Mouse (Mus musculus) MEL (cell line): ENCODE results near the gene Lin54. TPM values are rescaled to one million over a fixed set of nuclear protein-coding genes. Genes with fewer than 3 reads are reported as not detected.

Experiments
- DNase-seq: peaks from one replicate; pipeline ENCODE4 v3.0.0; 2011; ENCODE audit warnings: low read depth, low spot score
- H3K27ac ChIP-seq: 2 replicates; pipeline ENCODE4 v1.5.1; 2012; ENCODE audit warnings: low read depth, mild to moderate bottlenecking, control low read depth, low read length, moderate library complexity; ENCODE audit not compliant: control insufficient read depth
- H3K27me3 ChIP-seq, 2 experiments: fragments of 150-350 bp in 1 of 2; sonication (generic) in 1 of 2; 2 replicates each; pipeline ENCODE4 v1.6.1; 2012; ENCODE audit warnings: low read length in 2 of 2, mild to moderate bottlenecking in 2 of 2, improper control_type of control experiment in 1 of 2, moderate library complexity in 1 of 2; ENCODE audit not compliant: insufficient read depth in 2 of 2, control insufficient read depth in 1 of 2
- H3K36me3 ChIP-seq, 2 experiments: 2 replicates each; pipeline ENCODE4 v1.6.1; 2012 to 2014; ENCODE audit warnings: low read length in 2 of 2, improper control_type of control experiment in 1 of 2, inconsistent platforms in 1 of 2, mild to moderate bottlenecking in 1 of 2; ENCODE audit not compliant: insufficient read depth in 2 of 2, control insufficient read depth in 1 of 2
- H3K4me1 ChIP-seq, 2 experiments: fragments of 150-350 bp in 1 of 2; sonication (generic) in 1 of 2; 2 replicates each; pipeline ENCODE4 v1.6.1; 2012; ENCODE audit warnings: low read length in 2 of 2, improper control_type of control experiment in 1 of 2, mild to moderate bottlenecking in 1 of 2; ENCODE audit not compliant: insufficient read depth in 2 of 2, control insufficient read depth in 1 of 2
- H3K4me3 ChIP-seq, 2 experiments: fragments of 150-350 bp in 1 of 2; sonication (generic) in 1 of 2; 2 replicates each; pipeline ENCODE4 v1.5.1; 2012; ENCODE audit warnings: low read depth in 2 of 2, low read length in 2 of 2, mild to moderate bottlenecking in 2 of 2, moderate library complexity in 2 of 2, control low read depth in 1 of 2, improper control_type of control experiment in 1 of 2; ENCODE audit not compliant: control insufficient read depth in 1 of 2, insufficient read depth in 1 of 2
- H3K79me2 ChIP-seq: 2 replicates; pipeline ENCODE4 v1.6.1; 2012; ENCODE audit warnings: mild to moderate bottlenecking, low read length, moderate library complexity; ENCODE audit not compliant: control insufficient read depth, poor library complexity, insufficient read depth
- H3K9ac ChIP-seq: 2 replicates; pipeline ENCODE4 v1.6.1; 2012; ENCODE audit warnings: low read depth, mild to moderate bottlenecking, control low read depth, low read length, moderate library complexity; ENCODE audit not compliant: control insufficient read depth, poor library complexity, severe bottlenecking
- H3K9me3 ChIP-seq: fragments of 150-350 bp; sonication (generic); replicated peaks from 2 replicates; pipeline ENCODE4 v1.6.1; 2012; ENCODE audit warnings: mild to moderate bottlenecking, low read length, improper control_type of control experiment, moderate library complexity; ENCODE audit not compliant: insufficient read depth
- BHLHE40 ChIP-seq: IDR thresholded peaks from 2 replicates; pipeline ENCODE4 v1.6.1; 2012; ENCODE audit warnings: low read depth, mild to moderate bottlenecking, inconsistent platforms, low read length, improper control_type of control experiment, borderline replicate concordance
- CHD1 ChIP-seq: IDR thresholded peaks from 2 replicates; pipeline ENCODE4 v1.6.1; 2012; ENCODE audit warnings: low read depth, mild to moderate bottlenecking, inconsistent platforms, low read length, improper control_type of control experiment
- E2F4 ChIP-seq: IDR thresholded peaks from 2 replicates; pipeline ENCODE4 v1.6.1; 2011; ENCODE audit warnings: low read depth, low read length, improper control_type of control experiment, borderline replicate concordance
- ELF1 ChIP-seq: IDR thresholded peaks from 2 replicates; pipeline ENCODE4 v1.6.1; 2014; ENCODE audit warnings: low read depth, mild to moderate bottlenecking, inconsistent platforms, low read length, improper control_type of control experiment, moderate library complexity
- ETS1 ChIP-seq: IDR thresholded peaks from 2 replicates; pipeline ENCODE4 v1.6.1; 2012; ENCODE audit warnings: low read depth, mild to moderate bottlenecking, inconsistent platforms, low read length, improper control_type of control experiment, moderate library complexity
- GATA1 ChIP-seq: IDR thresholded peaks from 2 replicates; pipeline ENCODE4 v1.6.1; 2011; ENCODE audit warnings: low read depth, low read length, improper control_type of control experiment
- HCFC1 ChIP-seq: IDR thresholded peaks from 2 replicates; pipeline ENCODE4 v1.6.1; 2012; ENCODE audit warnings: low read depth, mild to moderate bottlenecking, inconsistent platforms, low read length, improper control_type of control experiment, moderate library complexity
- JUND ChIP-seq: IDR thresholded peaks from 2 replicates; pipeline ENCODE4 v1.6.1; 2011; ENCODE audit warnings: low read depth, mild to moderate bottlenecking, improper control_type of control experiment, low read length
- MAZ ChIP-seq: IDR thresholded peaks from 2 replicates; pipeline ENCODE4 v1.6.1; 2012; ENCODE audit warnings: low read depth, mild to moderate bottlenecking, inconsistent platforms, low read length, improper control_type of control experiment
- MEF2A ChIP-seq: IDR thresholded peaks from 2 replicates; pipeline ENCODE4 v1.6.1; 2014; ENCODE audit warnings: low read depth, mild to moderate bottlenecking, inconsistent platforms, low read length, improper control_type of control experiment; ENCODE audit not compliant: poor library complexity, insufficient replicate concordance, severe bottlenecking; ENCODE audit errors: extremely low read depth
- MXI1 ChIP-seq: IDR thresholded peaks from 2 replicates; pipeline ENCODE4 v1.6.1; 2011; ENCODE audit warnings: mild to moderate bottlenecking, low read depth, low read length, improper control_type of control experiment
- NELFE ChIP-seq: IDR thresholded peaks from 2 replicates; pipeline ENCODE4 v1.6.1; 2011; ENCODE audit warnings: low read depth, low read length, improper control_type of control experiment
- POLR2A ChIP-seq, 2 experiments: IDR thresholded peaks; 2 replicates each; pipeline ENCODE4 v1.6.1; 2011 to 2012; ENCODE audit warnings: low read length in 2 of 2, mild to moderate bottlenecking in 2 of 2, control low read depth in 1 of 2, improper control_type of control experiment in 1 of 2, low read depth in 1 of 2, moderate library complexity in 1 of 2; ENCODE audit not compliant: control insufficient read depth in 1 of 2, insufficient read depth in 1 of 2, poor library complexity in 1 of 2
- POLR2AphosphoS5 ChIP-seq: IDR thresholded peaks from 2 replicates; pipeline ENCODE4 v1.6.1; 2012; ENCODE audit warnings: low read depth, borderline replicate concordance, mild to moderate bottlenecking, inconsistent platforms, low read length, moderate library complexity, mixed read lengths
- RAD21 ChIP-seq: IDR thresholded peaks from 2 replicates; pipeline ENCODE4 v1.6.1; 2011; ENCODE audit warnings: mild to moderate bottlenecking, low read depth, low read length, improper control_type of control experiment
- RCOR1 ChIP-seq: IDR thresholded peaks from 2 replicates; pipeline ENCODE4 v1.6.1; 2012; ENCODE audit warnings: low read depth, mild to moderate bottlenecking, inconsistent platforms, low read length, improper control_type of control experiment
- SIN3A ChIP-seq: IDR thresholded peaks from 2 replicates; pipeline ENCODE4 v1.6.1; 2012; ENCODE audit warnings: low read length, improper control_type of control experiment, inconsistent platforms
- SMC3 ChIP-seq: IDR thresholded peaks from 2 replicates; pipeline ENCODE4 v1.6.1; 2011; ENCODE audit warnings: low read depth, low read length, improper control_type of control experiment
- TAL1 ChIP-seq: IDR thresholded peaks from 2 replicates; pipeline ENCODE4 v1.6.1; 2012; ENCODE audit warnings: mild to moderate bottlenecking, inconsistent platforms, low read length, moderate library complexity, mixed read lengths
- TBP ChIP-seq: IDR thresholded peaks from 2 replicates; pipeline ENCODE4 v1.8.0; 2011; ENCODE audit warnings: low read depth, low read length, improper control_type of control experiment
- TCF12 ChIP-seq: IDR thresholded peaks from 2 replicates; pipeline ENCODE4 v1.6.1; 2014; ENCODE audit warnings: low read depth, mild to moderate bottlenecking, inconsistent platforms, low read length, improper control_type of control experiment, moderate library complexity
- USF1 ChIP-seq: IDR thresholded peaks from 2 replicates; pipeline ENCODE4 v1.6.1; 2014; ENCODE audit warnings: low read depth, mild to moderate bottlenecking, inconsistent platforms, low read length, improper control_type of control experiment, moderate library complexity
- USF2 ChIP-seq, 2 experiments: IDR thresholded peaks; 2 replicates each; pipeline ENCODE4 v1.6.1; 2011 to 2012; ENCODE audit warnings: improper control_type of control experiment in 2 of 2, low read length in 2 of 2, borderline replicate concordance in 1 of 2, inconsistent platforms in 1 of 2, low read depth in 1 of 2, mild to moderate bottlenecking in 1 of 2; ENCODE audit not compliant: insufficient read depth in 1 of 2
- ZC3H11A ChIP-seq: IDR thresholded peaks from 2 replicates; pipeline ENCODE4 v1.6.1; 2012; ENCODE audit warnings: low read depth, mild to moderate bottlenecking, inconsistent platforms, low read length, improper control_type of control experiment
- ZKSCAN1 ChIP-seq: IDR thresholded peaks from 2 replicates; pipeline ENCODE4 v1.6.1; 2012; ENCODE audit warnings: low read depth, mild to moderate bottlenecking, inconsistent platforms, low read length, improper control_type of control experiment, moderate library complexity
- ZNF384 ChIP-seq: IDR thresholded peaks from 2 replicates; pipeline ENCODE4 v1.6.1; 2012; ENCODE audit warnings: low read depth, mild to moderate bottlenecking, inconsistent platforms, low read length, improper control_type of control experiment
- polyA plus RNA-seq, 2 experiments: library from polyadenylated mRNA; stranded (reverse) in 1 of 2; unstranded in 1 of 2; fragments of >175 nt in 1 of 2; fragments of >200 nt in 1 of 2; gene quantifications; 2 replicates each; pipeline versions ENCODE4 v1.2.1 to v1.2.4; 2012; ENCODE audit warnings: low replicate concordance in 2 of 2, low read depth in 1 of 2; ENCODE audit not compliant: insufficient read length in 2 of 2, insufficient read depth in 1 of 2, missing spikeins in 1 of 2
- total RNA-seq: library from RNA; depleted of rRNA; stranded (reverse); fragments of 300-350 nt; gene quantifications from 2 replicates; pipeline ENCODE4 v1.2.3, GENCODE M21; 2012

Lin54 gene
- total and polyA plus RNA-seq, 3 experiments = 14.1 to 16.0 TPM; not detected in 1

DNA sequence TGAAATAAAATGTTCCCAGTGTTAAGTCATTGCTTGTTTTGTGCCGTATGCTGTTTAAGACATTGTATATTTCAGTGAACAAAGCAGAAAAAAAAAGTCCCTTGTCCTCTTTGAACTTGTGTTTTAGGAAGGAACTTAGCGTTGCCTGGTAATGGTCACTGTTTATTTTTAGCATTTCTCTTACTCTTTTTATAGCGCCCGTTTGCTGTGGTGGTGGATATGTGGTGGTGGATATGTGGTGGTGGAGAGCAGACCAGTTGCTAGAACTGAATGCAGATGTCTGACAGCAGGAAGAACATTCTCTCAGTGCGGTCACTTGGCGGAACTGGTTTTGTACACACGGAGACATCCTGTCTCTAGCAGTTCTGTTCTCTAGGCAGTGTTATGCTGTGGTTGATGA is 25.7 kb upstream of the Lin54 start:
- H3K9me3 ChIP-seq = no peaks in the 10 kb centered on the region
- TF ChIP-seq RAD21 (no peak), ZKSCAN1 (no peak), ETS1 (no peak), NELFE (no peak), MXI1 (no peak), USF1 (no peak), POLR2AphosphoS5 (no peak), ELF1 (no peak), ZC3H11A (no peak), MEF2A (no peak), HCFC1 (no peak), ZNF384 (no peak), BHLHE40 (no peak), TCF12 (no peak)
- TF ChIP-seq, all 39 proteins: peak for 0
- H3K27me3 ChIP-seq = no peaks in the 10 kb centered on the region
- peaks cover 38% of the 10 kb centered on the region for H3K79me2 ChIP-seq
- peaks cover 9 to 29% of the 10 kb centered on the region in 2 experiments for H3K36me3 ChIP-seq
- no peak overlapping the region for H3K4me3 ChIP-seq
- H3K27ac ChIP-seq = no peak overlapping the region
- peaks cover 0 to 4% of the 10 kb centered on the region in 2 experiments; a peak in 2 of 4 replicates for H3K4me1 ChIP-seq
- DNase-seq = no peak
- no peak overlapping the region for H3K9ac ChIP-seq

DNA sequence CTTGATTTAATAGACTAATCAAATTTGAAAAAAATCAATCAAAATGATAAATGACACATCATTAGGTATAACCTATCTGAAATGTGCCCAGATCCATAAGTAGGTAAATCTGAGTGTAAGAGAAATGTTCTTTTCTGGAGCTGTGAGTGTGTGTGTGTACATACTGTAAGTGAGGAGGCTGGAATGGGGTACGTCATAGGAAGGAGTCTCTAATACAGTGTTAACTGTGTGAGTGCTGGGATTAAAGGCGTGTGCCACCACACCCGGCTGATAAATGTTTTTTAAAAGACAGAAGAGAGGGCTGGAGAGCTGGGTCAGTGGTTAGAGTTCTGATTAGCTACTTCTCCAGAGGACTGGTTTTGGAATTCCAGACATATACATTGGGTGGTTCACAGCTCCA is 25.2 kb upstream of the Lin54 start:
- no peaks in the 10 kb centered on the region for H3K27me3 ChIP-seq
- H3K4me3 ChIP-seq = no peak overlapping the region
- no peak for TF ChIP-seq RCOR1
- no peak for TF ChIP-seq E2F4
- TF ChIP-seq POLR2AphosphoS5 = no peak
- TF ChIP-seq ZNF384 = no peak
- no peak for TF ChIP-seq ETS1
- no peak for TF ChIP-seq ZKSCAN1
- TF ChIP-seq SMC3 = no peak
- no peak for TF ChIP-seq TAL1
- no peak for TF ChIP-seq CHD1
- no peak for TF ChIP-seq RAD21
- TF ChIP-seq USF2 (IDR thresholded peaks at IDR 0.05; ENCODE audit: borderline replicate concordance in 1 of 2, insufficient read depth in 1 of 2, low read depth in 1 of 2, low read length in 2 of 2) = no peak
- TF ChIP-seq ELF1 = no peak
- TF ChIP-seq MAZ = no peak
- no peak for TF ChIP-seq TBP
- TF ChIP-seq GATA1 = no peak
- no peak for TF ChIP-seq JUND
- TF ChIP-seq POLR2A (IDR thresholded peaks at IDR 0.05; ENCODE audit: control insufficient read depth in 1 of 2, insufficient read depth in 1 of 2, low read depth in 1 of 2, low read length in 2 of 2, poor library complexity in 1 of 2) = no peak
- no peak for TF ChIP-seq SIN3A
- H3K9me3 ChIP-seq = no peaks in the 10 kb centered on the region
- peaks cover 0 to 4% of the 10 kb centered on the region in 2 experiments; a peak in 2 of 4 replicates for H3K4me1 ChIP-seq
- H3K79me2 ChIP-seq = peaks cover 41% of the 10 kb centered on the region
- no peak overlapping the region for H3K27ac ChIP-seq
- H3K36me3 ChIP-seq = peaks cover 9 to 29% of the 10 kb centered on the region in 2 experiments
- no peak overlapping the region for H3K9ac ChIP-seq
- no peak for DNase-seq
